In the genomic region with DNA sequence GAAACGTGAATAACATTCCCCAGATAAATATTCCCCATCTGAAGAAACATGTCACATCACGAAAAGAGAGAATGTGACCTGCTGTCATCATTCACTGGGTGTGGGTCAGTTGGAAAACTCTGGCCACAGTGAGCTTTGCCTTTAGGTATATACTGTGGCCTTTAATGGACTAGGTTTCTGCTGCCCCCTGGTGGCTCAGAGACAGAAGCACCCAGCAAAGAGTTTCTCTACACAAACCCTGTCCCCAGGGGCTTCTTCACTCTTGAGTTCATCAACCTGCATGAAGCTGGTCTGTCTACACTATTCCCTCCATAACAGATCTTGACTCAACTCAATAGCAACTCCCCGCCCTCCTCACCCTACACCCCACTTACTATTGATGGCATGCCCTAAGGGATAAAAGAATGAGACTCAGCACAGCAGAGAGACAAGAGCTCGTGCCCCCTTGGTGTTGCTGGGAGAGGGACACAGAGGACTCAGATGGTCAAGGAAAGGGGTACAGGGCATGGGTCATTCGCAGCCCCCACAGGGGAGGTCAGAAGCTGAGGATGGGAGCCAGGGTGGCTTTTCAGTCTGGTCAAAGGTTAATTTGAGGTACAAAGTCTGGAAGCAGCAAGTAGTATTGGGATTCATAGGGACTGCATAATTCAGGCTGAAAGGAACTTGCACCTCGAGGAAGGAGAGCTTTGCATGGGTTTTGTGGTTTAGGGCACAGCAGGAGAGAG, we compare ENCODE assay signal across 8 mouse cellular contexts. TPM values are rescaled to one million over a fixed set of nuclear protein-coding genes. Genes with fewer than 3 reads are reported as not detected.
DNase-seq lines count a peak whose midpoint lies in the region; ATAC-seq and TF ChIP-seq lines count a peak whose summit lies in the region.

No protein-coding gene starts in this region.

- ATAC-seq in common myeloid progenitor, adult 5-6 weeks (replicated peaks; ENCODE audit: low read depth, poor library complexity, severe bottlenecking), result peak; percentile 72; the same call in 1 of the 2 replicates
- ATAC-seq in heart, embryonic 16.5 days (replicated peaks; ENCODE audit: extremely low read depth, insufficient read depth, low FRiP score), result peak; percentile 28; the same call in 1 of the 2 replicates
- ATAC-seq in lung, embryonic 15.5 days (ENCODE audit: borderline replicate concordance, extremely low read depth, low FRiP score, low TSS enrichment), result peak; percentile 42; the same call in 1 of the 2 replicates

- H3K4me2 ChIP-seq in heart, embryonic 16.5 days (ENCODE audit: low read depth, low read length), result no peak overlapping the region
- H3K4me2 ChIP-seq in lung, embryonic 15.5 days, result no peak overlapping the region

- no peaks in the 10 kb centered on the region for H3K27me3 ChIP-seq in heart, embryonic 16.5 days (ENCODE audit: control insufficient read depth, insufficient read depth, low read length)
- H3K27me3 ChIP-seq in lung, embryonic 15.5 days, result no peaks in the 10 kb centered on the region

- H3K4me3 ChIP-seq in heart, embryonic 16.5 days (ENCODE audit: low read length), result no peak overlapping the region
- no peak overlapping the region for H3K4me3 ChIP-seq in layer of hippocampus, adult 2 months
- H3K4me3 ChIP-seq in lung, embryonic 15.5 days, result no peak overlapping the region

- 17% methylated on average over 6 of the region's 6 CpGs for WGBS in heart, embryonic 16.5 days
- 15% methylated on average over 6 of the region's 6 CpGs for WGBS in lung, embryonic 15.5 days

- peak; percentile 98 for TF ChIP-seq CTCF in layer of hippocampus, adult 2 months (conservative IDR thresholded peaks at IDR 0.05)

- no peaks in the 10 kb centered on the region for H3K4me1 ChIP-seq in heart, embryonic 16.5 days (ENCODE audit: control insufficient read depth, insufficient read depth, low read length)
- no peaks in the 10 kb centered on the region for H3K4me1 ChIP-seq in lung, embryonic 15.5 days

- DNase-seq in B cell, adult 2 months, result peak; percentile 79 to 80
- DNase-seq in Muller cell, postnatal 12 days (ENCODE audit: inconsistent ontology term), result peak; percentile 30
- peak; percentile 13 to 72 for DNase-seq in layer of hippocampus, adult 2 months (ENCODE audit: low spot score in 2 of 2)
- DNase-seq in right cerebral cortex, postnatal 14 days, result peak; percentile 76
- peak; percentile 70 for DNase-seq in urinary bladder, postnatal 14 days (ENCODE audit: low spot score)

- no peaks in the 10 kb centered on the region for H3K9me3 ChIP-seq in heart, embryonic 16.5 days (replicated peaks; ENCODE audit: control insufficient read depth, low read length)
- no peaks in the 10 kb centered on the region for H3K9me3 ChIP-seq in lung, embryonic 15.5 days

- no peak overlapping the region for H3K9ac ChIP-seq in heart, embryonic 16.5 days (ENCODE audit: low read length)
- no peak overlapping the region for H3K9ac ChIP-seq in lung, embryonic 15.5 days

- H3K27ac ChIP-seq in heart, embryonic 16.5 days (ENCODE audit: low read length), result no peak overlapping the region
- H3K27ac ChIP-seq in layer of hippocampus, adult 2 months, result no peak overlapping the region
- no peak overlapping the region for H3K27ac ChIP-seq in lung, embryonic 15.5 days

- H3K36me3 ChIP-seq in heart, embryonic 16.5 days (ENCODE audit: control insufficient read depth, insufficient read depth), result no peaks in the 10 kb centered on the region
- H3K36me3 ChIP-seq in lung, embryonic 15.5 days, result no peaks in the 10 kb centered on the region

RNA-seq across cellular contexts. Expression of a gene that starts 11.0 kb away (rescaled TPM):
- total RNA-seq in common myeloid progenitor, adult 5-6 weeks (2017), result not detected in 2 replicates
- polyA plus RNA-seq in heart, embryonic 16.5 days (2015; fragmentation: Nextera tagmentation; extraction: Ambion mirVana), result not detected in 2 replicates
- total RNA-seq in layer of hippocampus, adult 2 months (2021), result not detected
- polyA plus RNA-seq in lung, embryonic 15.5 days (2015; fragmentation: Nextera tagmentation; extraction: Ambion mirVana), result not detected in 2 replicates

RNA-seq across cellular contexts. Expression of a gene that starts 19.7 kb away (rescaled TPM):
- total RNA-seq in common myeloid progenitor, adult 5-6 weeks (2017), result 1.1 TPM in 1 of 2 replicates, not detected in the other
- 0.51 and 0.80 TPM in 2 replicates for polyA plus RNA-seq in heart, embryonic 16.5 days (2015; fragmentation: Nextera tagmentation; extraction: Ambion mirVana)
- total RNA-seq in layer of hippocampus, adult 2 months (2021), result 1 to 10 TPM in 1 of 2 experiments, under 1 TPM in 1; 0.64 to 1.3 TPM
- polyA plus RNA-seq in lung, embryonic 15.5 days (2015; fragmentation: Nextera tagmentation; extraction: Ambion mirVana), result 1.9 and 2.3 TPM in 2 replicates

RNA-seq across cellular contexts. Expression of a gene that starts 19.7 kb away (rescaled TPM):
- 26.7 and 29.6 TPM in 2 replicates for total RNA-seq in common myeloid progenitor, adult 5-6 weeks (2017)
- polyA plus RNA-seq in heart, embryonic 16.5 days (2015; fragmentation: Nextera tagmentation; extraction: Ambion mirVana), result 56.0 and 58.7 TPM in 2 replicates
- total RNA-seq in layer of hippocampus, adult 2 months (2021), result 10 to 100 TPM; 40.4 to 41.2 TPM
- polyA plus RNA-seq in lung, embryonic 15.5 days (2015; fragmentation: Nextera tagmentation; extraction: Ambion mirVana), result 70.5 and 71.3 TPM in 2 replicates

RNA-seq across cellular contexts. Expression of a gene that starts 27.8 kb away (rescaled TPM):
- total RNA-seq in common myeloid progenitor, adult 5-6 weeks (2017), result not detected in 2 replicates
- polyA plus RNA-seq in heart, embryonic 16.5 days (2015; fragmentation: Nextera tagmentation; extraction: Ambion mirVana), result not detected in 2 replicates
- total RNA-seq in layer of hippocampus, adult 2 months (2021), result not detected
- not detected in 2 replicates for polyA plus RNA-seq in lung, embryonic 15.5 days (2015; fragmentation: Nextera tagmentation; extraction: Ambion mirVana)

RNA-seq across cellular contexts. Expression of a gene that starts 41.1 kb away (rescaled TPM):
- not detected in 2 replicates for total RNA-seq in common myeloid progenitor, adult 5-6 weeks (2017)
- polyA plus RNA-seq in heart, embryonic 16.5 days (2015; fragmentation: Nextera tagmentation; extraction: Ambion mirVana), result 0.35 TPM in 1 of 2 replicates, not detected in the other
- not detected for total RNA-seq in layer of hippocampus, adult 2 months (2021)
- 0.20 and 0.22 TPM in 2 replicates for polyA plus RNA-seq in lung, embryonic 15.5 days (2015; fragmentation: Nextera tagmentation; extraction: Ambion mirVana)
